ENCODE assay signal across 20 mouse cellular contexts in genomic region chr7:98563991-98564390, GRCm38 (mm10).
DNase-seq lines count a peak whose midpoint lies in the region; ATAC-seq lines count a peak whose summit lies in the region.
"Had no signal": no experiment of that assay in that cellular context is flagged by ENCODE, and none has a peak within 500 bp of the region (broad histone marks: within the 10 kb centered on the region; RNA-seq: fewer than 3 reads in every experiment).

No protein-coding gene starts in this region.

- no peak overlapping the region for H3K9ac ChIP-seq in kidney, embryonic 16.5 days (replicated peaks; ENCODE audit: low read length)
- H3K9ac ChIP-seq: embryonic facial prominence, embryonic 15.5 days; forebrain, embryonic 12.5 days; hindbrain, embryonic 13.5 days; liver, embryonic 14.5 days; midbrain, embryonic 12.5 days; neural tube, embryonic 15.5 days had no signal

- intact Hi-C loops in heart, postnatal 10 days (cut with DNase I) = no loop called here

- WGBS in heart, embryonic 10.5 days = 86% methylated on average over 6 of the region's 6 CpGs
- 93% methylated on average over 6 of the region's 6 CpGs for WGBS in kidney, embryonic 16.5 days

- no peak for ATAC-seq in kidney, embryonic 16.5 days (ENCODE audit: low FRiP score, low TSS enrichment)

- no peak overlapping the region for H3K4me3 ChIP-seq in heart, embryonic 10.5 days
- H3K4me3 ChIP-seq in kidney, embryonic 16.5 days (ENCODE audit: low read length) = no peak overlapping the region
- H3K4me3 ChIP-seq: embryonic facial prominence, embryonic 15.5 days; forebrain, embryonic 12.5 days; hindbrain, embryonic 13.5 days; midbrain, embryonic 12.5 days; myocyte; neural tube, embryonic 15.5 days had no signal

- peaks cover 20% of the 10 kb centered on the region for H3K4me1 ChIP-seq in heart, embryonic 10.5 days
- peaks cover 28% of the 10 kb centered on the region for H3K4me1 ChIP-seq in kidney, embryonic 16.5 days (ENCODE audit: insufficient read depth, low read length)
- H3K4me1 ChIP-seq: forebrain, embryonic 12.5 days; midbrain, embryonic 12.5 days had no signal

- H3K36me3 ChIP-seq in heart, embryonic 10.5 days = no peaks in the 10 kb centered on the region
- H3K36me3 ChIP-seq in kidney, embryonic 16.5 days (ENCODE audit: insufficient read depth, low read length) = no peaks in the 10 kb centered on the region
- H3K36me3 ChIP-seq: embryonic facial prominence, embryonic 15.5 days; forebrain, embryonic 12.5 days; hindbrain, embryonic 13.5 days; midbrain, embryonic 12.5 days; neural tube, embryonic 15.5 days had no signal

- no peak overlapping the region for H3K4me2 ChIP-seq in kidney, embryonic 16.5 days (replicated peaks; ENCODE audit: low read depth, low read length)
- H3K4me2 ChIP-seq: embryonic facial prominence, embryonic 15.5 days; forebrain, embryonic 12.5 days; hindbrain, embryonic 13.5 days; midbrain, embryonic 12.5 days; neural tube, embryonic 15.5 days had no signal

- no peaks in the 10 kb centered on the region for H3K9me3 ChIP-seq in heart, embryonic 10.5 days
- no peaks in the 10 kb centered on the region for H3K9me3 ChIP-seq in kidney, embryonic 16.5 days (ENCODE audit: low read length)
- H3K9me3 ChIP-seq: embryonic facial prominence, embryonic 15.5 days; forebrain, embryonic 12.5 days; hindbrain, embryonic 13.5 days; midbrain, embryonic 12.5 days; neural tube, embryonic 15.5 days had no signal

- peak overlapping the region; percentile 62 for H3K27ac ChIP-seq in heart, embryonic 10.5 days
- peak overlapping the region; percentile 71 for H3K27ac ChIP-seq in kidney, embryonic 16.5 days (ENCODE audit: low read length)
- H3K27ac ChIP-seq: embryonic facial prominence, embryonic 15.5 days; forebrain, embryonic 12.5 days; hindbrain, embryonic 13.5 days; liver, embryonic 14.5 days; midbrain, embryonic 12.5 days; neural tube, embryonic 15.5 days had no signal

- H3K27me3 ChIP-seq in heart, embryonic 10.5 days (ENCODE audit: insufficient read depth, poor library complexity, severe bottlenecking) = 0 out of 2 replicates have a peak, but pooled peaks cover 4% of the 10 kb centered on the region
- H3K27me3 ChIP-seq in kidney, embryonic 16.5 days (ENCODE audit: insufficient read depth, low read length) = no peaks in the 10 kb centered on the region
- H3K27me3 ChIP-seq: embryonic facial prominence, embryonic 15.5 days; forebrain, embryonic 12.5 days; hindbrain, embryonic 13.5 days; midbrain, embryonic 12.5 days; neural tube, embryonic 15.5 days had no signal

- DNase-seq in heart, embryonic 10.5 days (ENCODE audit: low spot score) = no peak
- DNase-seq in heart, postnatal 10 days = no peak
- DNase-seq in kidney, adult 8-10 months = no peak
- peak; percentile 63 for DNase-seq in thymus, postnatal 14 days
- DNase-seq in thymus, adult 18-20 months = no peak
- no peak for DNase-seq in retina, postnatal 1 day
- DNase-seq in adrenal gland, postnatal 25 days = no peak
- DNase-seq: cerebellum, postnatal 10 days; embryo, embryonic 11 days; gastrocnemius, postnatal 36 days; lung, postnatal 36 days; right cerebral cortex, postnatal 4 days had no signal
